Mouse (Mus musculus) cerebellum, adult 2 months (tissue): ENCODE data around the gene Capn1.

ENCODE experiments used
- CTCF ChIP-seq: fragments of 200-500 bp; IDR thresholded peaks from 2 replicates; pipeline ENCODE4 v1.5.1; 2011; ENCODE audit warnings: low read depth, mild to moderate bottlenecking, control low read depth, low read length, moderate library complexity, borderline replicate concordance; ENCODE audit not compliant: insufficient read depth
- POLR2A ChIP-seq: fragments of 200-500 bp; IDR thresholded peaks from 2 replicates; pipeline ENCODE4 v1.6.1; 2011; ENCODE audit warnings: low read length, control low read depth, borderline replicate concordance; ENCODE audit not compliant: insufficient read depth

DNA sequence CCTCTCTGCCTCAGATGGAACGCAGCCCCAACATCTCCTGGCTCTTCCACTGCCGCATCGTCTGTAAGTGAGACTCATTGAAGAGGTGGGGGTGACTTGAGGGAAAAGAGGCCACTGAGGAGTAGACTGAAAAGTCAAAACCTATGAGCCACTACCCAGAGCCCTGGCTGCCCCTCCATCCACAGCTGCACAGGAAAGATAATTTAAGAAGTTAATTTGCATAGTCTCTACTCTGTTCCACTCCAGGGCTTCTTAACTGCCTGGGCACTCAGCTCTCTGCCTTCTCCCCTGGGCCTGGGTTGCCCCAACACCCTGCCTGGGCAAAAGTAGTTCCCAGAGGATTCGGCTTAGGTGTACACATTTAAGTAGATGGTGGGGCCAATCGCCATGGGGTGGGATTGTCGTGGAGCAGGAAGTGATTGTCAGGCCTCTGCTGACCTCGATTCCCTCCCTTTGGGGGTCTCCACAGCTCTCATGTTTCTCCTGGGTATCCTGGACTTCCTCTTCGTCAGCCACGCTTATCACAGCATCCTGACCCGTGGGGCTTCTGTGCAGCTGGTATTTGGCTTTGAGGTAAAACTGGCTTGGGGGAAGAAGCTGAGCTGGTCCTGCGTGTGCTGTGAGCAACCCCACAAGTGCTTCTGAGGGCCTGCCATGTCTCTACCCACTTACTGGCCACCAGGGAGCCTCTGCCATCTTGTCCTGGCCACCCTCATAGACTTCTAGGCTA, 33.1 kb upstream of the Capn1 start:
- TF ChIP-seq CTCF (no peak), POLR2A (no peak)
